Mouse (Mus musculus): Measurements from ENCODE around the gene Sftpa1. TPM values are rescaled to one million over a fixed set of nuclear protein-coding genes. Genes with fewer than 3 reads are reported as not detected.

Gene Sftpa1
- polyA plus RNA-seq, 1 experiment from 2014 or later: not detected

DNA sequence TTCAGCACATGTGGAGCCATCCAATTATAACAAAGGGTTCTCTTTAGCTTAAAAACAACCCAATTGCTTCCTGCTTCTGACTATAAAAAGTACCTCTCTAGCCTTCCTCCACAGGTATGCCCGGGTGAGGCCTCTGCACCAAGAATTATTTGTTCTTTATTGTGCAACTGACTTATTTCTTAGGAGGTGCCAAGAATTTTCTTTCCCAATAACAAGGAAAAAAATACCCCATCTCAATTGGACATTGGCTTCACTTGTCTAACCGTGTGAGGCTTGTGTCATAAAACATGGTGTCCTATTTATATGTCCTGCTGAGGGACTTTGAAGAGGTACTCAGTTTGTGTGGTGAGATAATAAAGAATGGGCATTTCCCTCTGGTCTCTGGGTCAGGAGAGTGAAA is 38.9 kb downstream of the Sftpa1 start:
- ATAC-seq (ENCODE audit: insufficient number of reproducible peaks, low FRiP score, low TSS enrichment, low read depth) (no peak), DNase-seq (ENCODE audit: low spot score) (no peak)
- Histone ChIP-seq H3K27me3 (ENCODE audit: control insufficient read depth, insufficient read depth, low read length) (no peaks in the 10 kb centered on the region), H3K4me1 (ENCODE audit: control insufficient read depth, insufficient read depth, low read length) (no peaks in the 10 kb centered on the region), H3K9ac (ENCODE audit: low read length) (no peak overlapping the region), H3K9me3 (ENCODE audit: control insufficient read depth, low read length) (no peaks in the 10 kb centered on the region), H3K4me2 (ENCODE audit: low read depth, severe bottlenecking) (no peak overlapping the region), H3K36me3 (ENCODE audit: control insufficient read depth, insufficient read depth, low read length) (no peaks in the 10 kb centered on the region), H3K27ac (replicated peaks; ENCODE audit: low read depth, low read length) (no peak overlapping the region), H3K4me3 (ENCODE audit: low read depth, low read length) (no peak overlapping the region)
- 82% methylated on average over 2 of the region's 2 CpGs for WGBS

DNA sequence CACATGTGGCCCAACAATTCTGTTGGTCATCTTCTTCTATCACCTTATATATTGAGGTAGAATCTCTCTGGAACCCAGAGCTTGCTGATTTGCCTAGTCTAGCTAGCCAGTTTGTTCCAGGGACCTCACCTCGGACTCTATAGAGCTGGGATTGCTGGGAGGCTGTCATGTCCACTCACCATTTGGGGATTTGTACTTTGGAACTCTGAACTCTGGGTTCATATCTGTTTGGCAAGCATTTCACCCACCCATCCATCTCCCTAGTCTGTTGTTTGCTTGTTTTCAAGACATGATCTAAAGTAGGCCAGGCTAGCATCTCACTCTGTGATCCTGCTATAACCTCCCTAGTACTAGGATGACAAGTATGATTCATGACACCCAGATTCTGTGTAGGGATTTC is 43.2 kb downstream of the Sftpa1 start:
- no peak overlapping the region for H3K4me2 ChIP-seq (ENCODE audit: low read depth, severe bottlenecking)
- H3K36me3 ChIP-seq (ENCODE audit: control insufficient read depth, insufficient read depth, low read length): no peaks in the 10 kb centered on the region
- H3K27ac ChIP-seq (replicated peaks; ENCODE audit: low read depth, low read length): no peak overlapping the region
- no peaks in the 10 kb centered on the region for H3K27me3 ChIP-seq (ENCODE audit: control insufficient read depth, insufficient read depth, low read length)
- no peaks in the 10 kb centered on the region for H3K9me3 ChIP-seq (ENCODE audit: control insufficient read depth, low read length)
- H3K9ac ChIP-seq (ENCODE audit: low read length): no peak overlapping the region
- 74% methylated on average over 1 of the region's 1 CpGs for WGBS
- H3K4me3 ChIP-seq (ENCODE audit: low read depth, low read length): no peak overlapping the region
- DNase-seq (ENCODE audit: low spot score) (no peak), ATAC-seq (ENCODE audit: insufficient number of reproducible peaks, low FRiP score, low TSS enrichment, low read depth) (no peak)
- H3K4me1 ChIP-seq (ENCODE audit: control insufficient read depth, insufficient read depth, low read length): no peaks in the 10 kb centered on the region

DNA sequence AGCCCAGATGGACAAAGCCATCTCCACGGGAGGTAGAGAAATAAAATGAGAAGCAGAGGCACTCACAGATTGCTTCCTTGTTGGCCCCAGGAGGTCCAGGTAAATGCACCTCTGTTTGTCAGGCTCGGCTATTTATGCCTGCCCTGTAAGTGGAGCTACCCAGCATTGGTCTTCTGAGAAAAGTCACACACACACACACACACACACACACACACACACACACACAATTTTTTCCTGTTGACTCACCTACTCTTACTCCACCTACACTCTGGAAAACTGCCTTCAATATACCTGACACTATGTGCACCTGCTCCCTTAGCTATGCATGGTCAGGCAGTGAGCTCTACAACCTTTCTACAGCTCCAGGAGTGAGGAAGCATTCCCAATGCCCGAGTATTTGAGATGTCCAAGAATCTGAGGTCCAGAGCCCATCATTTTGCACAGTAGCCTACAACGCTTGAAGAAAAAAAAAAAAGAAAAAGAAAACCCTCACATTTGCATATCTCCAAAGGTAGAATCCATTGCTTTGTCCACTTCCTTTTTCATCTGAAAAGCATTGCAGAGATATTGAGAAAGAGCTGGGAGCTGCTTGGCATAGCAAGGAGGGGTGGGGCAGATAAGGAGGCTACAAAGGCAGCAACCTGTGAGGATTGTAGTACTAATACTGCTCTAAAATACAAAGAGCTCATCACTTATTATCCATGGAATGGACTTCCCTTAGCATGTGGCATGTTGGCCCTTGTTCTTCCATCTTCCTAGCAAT is 53.7 kb downstream of the Sftpa1 start, which contains the start of gene Sftpd:
TSS of gene Sftpd (minus strand) at position 91 of the 763 bp plus-strand sequence.
- no peak for DNase-seq (ENCODE audit: low spot score)
- WGBS: 75% methylated on average over 4 of the region's 4 CpGs
- Histone ChIP-seq H3K4me3 (ENCODE audit: low read depth, low read length) (no peak within 1 kb of the TSS), H3K27me3 (ENCODE audit: control insufficient read depth, insufficient read depth, low read length) (no peaks in the 10 kb centered on the region), H3K9me3 (ENCODE audit: control insufficient read depth, low read length) (no peaks in the 10 kb centered on the region), H3K27ac (replicated peaks; ENCODE audit: low read depth, low read length) (no peak within 1 kb of the TSS), H3K36me3 (ENCODE audit: control insufficient read depth, insufficient read depth, low read length) (no peaks in the 10 kb centered on the region), H3K4me2 (ENCODE audit: low read depth, severe bottlenecking) (no peak within 1 kb of the TSS), H3K9ac (ENCODE audit: low read length) (no peak within 1 kb of the TSS), H3K4me1 (ENCODE audit: control insufficient read depth, insufficient read depth, low read length) (no peaks in the 10 kb centered on the region)
- no peak for ATAC-seq (ENCODE audit: insufficient number of reproducible peaks, low FRiP score, low TSS enrichment, low read depth)

Other genes starting within 250 kb of the Sftpa1 start
- 0.32 and 0.44 TPM in 2 replicates for gene Sh2d4b, start 238.5 kb upstream of the Sftpa1 start, polyA plus RNA-seq (2014; fragmentation: Nextera tagmentation; extraction: Ambion mirVana)
- gene Tspan14, start 165.0 kb upstream of the Sftpa1 start, polyA plus RNA-seq (2014; fragmentation: Nextera tagmentation; extraction: Ambion mirVana): 79.5 and 87.0 TPM in 2 replicates
- gene Fam213a, start 118.0 kb upstream of the Sftpa1 start, polyA plus RNA-seq (2014; fragmentation: Nextera tagmentation; extraction: Ambion mirVana): 37.7 and 38.1 TPM in 2 replicates
- gene Dydc2, start 62.6 kb upstream of the Sftpa1 start, polyA plus RNA-seq (2014; fragmentation: Nextera tagmentation; extraction: Ambion mirVana): not detected in 2 replicates
- not detected in 2 replicates for gene Dydc1, start 58.9 kb upstream of the Sftpa1 start, polyA plus RNA-seq (2014; fragmentation: Nextera tagmentation; extraction: Ambion mirVana)
- gene Mat1a, start 26.7 kb upstream of the Sftpa1 start, polyA plus RNA-seq (2014; fragmentation: Nextera tagmentation; extraction: Ambion mirVana): not detected in 2 replicates
- not detected in 2 replicates for gene Mbl1, start 19.7 kb downstream of the Sftpa1 start, polyA plus RNA-seq (2014; fragmentation: Nextera tagmentation; extraction: Ambion mirVana)
- not detected in 2 replicates for gene Sftpd, start 53.4 kb downstream of the Sftpa1 start, polyA plus RNA-seq (2014; fragmentation: Nextera tagmentation; extraction: Ambion mirVana)
- gene Gm2832, start 147.0 kb downstream of the Sftpa1 start, polyA plus RNA-seq (2014; fragmentation: Nextera tagmentation; extraction: Ambion mirVana): not detected in 2 replicates
- not detected in 2 replicates for gene Gm5798, start 216.8 kb downstream of the Sftpa1 start, polyA plus RNA-seq (2014; fragmentation: Nextera tagmentation; extraction: Ambion mirVana)